Mouse (Mus musculus) neural tube, embryonic 13.5 days (tissue): ENCODE results near the gene Arhgap5. TPM values are rescaled to one million over a fixed set of nuclear protein-coding genes. Genes with fewer than 3 reads are reported as not detected.
A peak's percentile ranks its signal among the peaks of the same experiment; 100 is the strongest.

ENCODE experiments used
- ATAC-seq: fragments of 200-750 bp; cut with Nextera tagmentation; 2 replicates; pipeline ENCODE4 v1.8.0; 2017; ENCODE audit warnings: low read depth, mild to moderate bottlenecking, moderate TSS enrichment, moderate library complexity
- H3K27ac ChIP-seq: fragments of 300-500 bp; sonication (generic); replicated peaks from 2 replicates; pipeline ENCODE4 v1.5.1; 2015; ENCODE audit warnings: moderate library complexity, mild to moderate bottlenecking, inconsistent platforms
- H3K27me3 ChIP-seq: fragments of 300-500 bp; sonication (generic); 2 replicates; pipeline ENCODE4 v1.6.1; 2015; ENCODE audit warnings: mild to moderate bottlenecking, inconsistent platforms
- H3K36me3 ChIP-seq: fragments of 300-500 bp; sonication (generic); 2 replicates; pipeline ENCODE4 v1.6.1; 2015; ENCODE audit warnings: mild to moderate bottlenecking, inconsistent platforms
- H3K4me1 ChIP-seq: fragments of 300-500 bp; sonication (generic); replicated peaks from 2 replicates; pipeline ENCODE4 v1.6.1; 2015; ENCODE audit warnings: inconsistent platforms
- H3K4me2 ChIP-seq: fragments of 300-500 bp; sonication (generic); 2 replicates; pipeline ENCODE4 v1.6.1; 2015; ENCODE audit warnings: inconsistent platforms, mild to moderate bottlenecking, moderate library complexity
- H3K4me3 ChIP-seq: fragments of 300-500 bp; sonication (generic); 2 replicates; pipeline ENCODE4 v1.5.1; 2015; ENCODE audit warnings: mild to moderate bottlenecking, inconsistent platforms
- H3K9ac ChIP-seq: fragments of 300-500 bp; sonication (generic); 2 replicates; pipeline ENCODE4 v1.6.1; 2015; ENCODE audit warnings: moderate library complexity, mild to moderate bottlenecking, inconsistent platforms
- H3K9me3 ChIP-seq: fragments of 300-500 bp; sonication (generic); 2 replicates; pipeline ENCODE4 v1.6.1; 2016; ENCODE audit warnings: inconsistent platforms
- whole genome bisulfite sequencing: fragments of 180-500 bp; shearing (Covaris S2); methylation state at CpG from one replicate; pipeline ENCODE4 v1.1.7; 2015; 5-methylcytosine and 5-hydroxymethylcytosine counted together
- polyA plus RNA-seq: library from polyadenylated mRNA; unstranded; fragments of >200 nt; fragmentation: Nextera tagmentation; extraction: Ambion mirVana; gene quantifications from 2 replicates; pipeline ENCODE4 v1.2.1, GENCODE M21; 2015

Arhgap5 gene
- polyA plus RNA-seq, 1 experiment from 2014 or later: 34.4 TPM

DNA sequence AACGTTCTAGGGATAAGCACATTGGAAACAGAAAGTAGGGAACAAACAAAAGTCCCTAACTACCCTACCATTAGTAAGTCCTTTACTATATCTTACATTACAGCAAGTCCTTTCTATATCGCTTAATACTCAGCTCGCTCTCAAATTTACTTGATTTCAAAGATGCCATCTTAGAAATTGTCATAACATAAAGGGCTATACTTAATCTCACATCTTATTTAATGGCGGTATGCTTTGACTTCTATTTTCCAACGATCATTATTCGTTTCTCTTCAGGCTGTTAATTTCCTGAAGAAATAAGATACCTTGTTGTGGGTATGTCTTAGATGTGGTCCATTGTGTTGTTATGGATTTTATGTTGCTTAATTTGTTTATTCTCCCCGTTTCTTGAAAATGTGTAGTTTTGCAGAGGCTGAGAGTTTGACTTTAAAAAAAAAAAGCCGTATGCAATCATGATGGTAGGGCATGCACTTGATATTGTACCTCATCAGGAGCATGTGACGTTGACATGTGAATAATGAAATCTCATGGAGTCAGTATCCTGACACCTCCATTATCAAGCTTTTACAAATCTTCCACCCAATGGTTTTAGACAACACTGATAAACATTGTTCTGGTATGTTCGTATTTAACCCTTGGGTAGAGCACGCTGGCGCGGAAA is 101.3 kb downstream of the Arhgap5 start:
- Histone ChIP-seq H3K27me3 (no peaks in the 10 kb centered on the region), H3K36me3 (no peaks in the 10 kb centered on the region), H3K9ac (peak overlapping the region; percentile 88), H3K4me3 (peak overlapping the region; percentile 85), H3K4me2 (peak overlapping the region; percentile 80), H3K9me3 (no peaks in the 10 kb centered on the region), H3K27ac (peak overlapping the region; percentile 88), H3K4me1 (peaks cover 14% of the 10 kb centered on the region)
- ATAC-seq: no peak
- 53% methylated on average over 13 of the region's 13 CpGs for WGBS

DNA sequence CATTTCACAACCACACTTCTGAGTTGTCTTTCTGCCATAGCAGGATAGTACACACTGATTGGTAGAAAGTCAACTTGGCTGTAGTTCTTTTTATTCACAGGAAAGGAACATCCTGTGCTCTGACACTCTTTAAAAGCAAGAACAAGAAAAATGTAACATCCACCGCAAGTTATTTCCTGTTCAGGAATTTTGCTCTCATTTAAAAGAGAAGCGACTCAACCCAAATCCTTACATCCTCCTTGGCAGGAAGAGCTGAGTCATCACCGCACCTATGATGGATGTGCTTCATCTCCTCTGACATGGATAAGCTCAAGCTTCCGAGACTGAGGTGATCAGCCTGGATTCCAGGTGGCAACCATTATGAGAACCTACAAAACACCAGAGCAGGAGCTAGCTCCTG is 103.6 kb downstream of the Arhgap5 start:
- H3K4me1 ChIP-seq: peaks cover 9% of the 10 kb centered on the region
- H3K36me3 ChIP-seq: no peaks in the 10 kb centered on the region
- H3K9me3 ChIP-seq: no peaks in the 10 kb centered on the region
- no peak overlapping the region for H3K4me3 ChIP-seq
- H3K9ac ChIP-seq: no peak overlapping the region
- ATAC-seq: no peak
- H3K27me3 ChIP-seq: no peaks in the 10 kb centered on the region
- H3K27ac ChIP-seq: no peak overlapping the region
- 89% methylated on average over 4 of the region's 4 CpGs for WGBS
- no peak overlapping the region for H3K4me2 ChIP-seq

DNA sequence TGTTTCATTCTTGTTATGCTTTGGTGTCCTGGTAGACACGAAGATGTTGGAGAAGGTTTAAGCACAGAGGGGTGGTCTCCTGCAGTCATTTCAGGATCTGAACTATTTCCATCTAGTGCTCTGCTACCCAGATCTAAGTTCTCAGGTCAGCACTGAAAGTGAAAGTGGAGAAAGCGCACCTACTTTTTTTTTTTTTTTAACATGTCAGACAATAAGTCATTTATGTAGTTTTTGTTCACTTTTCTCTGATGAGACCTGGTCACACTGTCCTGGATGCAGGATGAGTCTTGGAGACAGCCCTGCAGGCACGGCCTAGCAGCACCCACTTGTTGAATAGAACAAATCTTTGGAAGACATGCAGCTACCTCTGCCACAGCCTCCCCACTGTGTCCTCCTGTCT is 111.9 kb downstream of the Arhgap5 start:
- Histone ChIP-seq H3K27me3 (no peaks in the 10 kb centered on the region), H3K36me3 (no peaks in the 10 kb centered on the region), H3K4me1 (no peaks in the 10 kb centered on the region), H3K4me3 (no peak overlapping the region), H3K4me2 (no peak overlapping the region), H3K27ac (no peak overlapping the region), H3K9me3 (no peaks in the 10 kb centered on the region), H3K9ac (no peak overlapping the region)
- no peak for ATAC-seq
- WGBS: 86% methylated on average over 3 of the region's 3 CpGs

DNA sequence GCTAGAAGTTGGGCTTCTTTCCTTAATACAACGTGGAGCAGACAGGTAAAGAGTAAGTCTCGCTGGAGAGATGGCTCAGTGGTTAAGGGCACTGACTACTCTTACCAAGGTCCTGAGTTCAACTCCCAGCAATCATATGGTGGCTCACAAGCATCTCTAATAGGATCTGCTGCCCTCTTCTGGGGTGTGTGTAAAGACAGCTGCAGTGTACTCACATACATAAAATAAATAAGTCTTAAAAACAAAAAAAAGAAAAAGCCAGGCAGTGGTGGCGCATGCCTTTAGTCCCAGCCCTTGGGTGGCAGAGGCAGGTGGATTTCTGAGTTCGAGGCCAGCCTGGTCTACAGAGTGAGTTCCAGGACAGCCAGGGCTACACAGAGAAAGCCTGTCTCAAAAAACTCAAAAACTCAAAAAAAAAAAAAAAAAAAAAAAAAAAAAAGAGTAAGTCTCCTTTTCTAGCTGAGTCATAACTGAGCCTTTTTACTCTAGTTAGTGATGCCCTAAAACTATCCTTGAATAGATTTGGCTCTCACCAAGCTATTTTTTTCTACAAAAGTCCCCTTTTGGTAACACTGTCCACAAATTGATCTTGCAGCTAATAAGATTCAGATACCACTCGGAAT is 114.8 kb downstream of the Arhgap5 start:
- Histone ChIP-seq H3K4me3 (no peak overlapping the region), H3K36me3 (no peaks in the 10 kb centered on the region), H3K9ac (no peak overlapping the region), H3K4me1 (no peaks in the 10 kb centered on the region), H3K27me3 (no peaks in the 10 kb centered on the region), H3K4me2 (no peak overlapping the region), H3K9me3 (no peaks in the 10 kb centered on the region), H3K27ac (no peak overlapping the region)
- 81% methylated on average over 5 of the region's 5 CpGs for WGBS
- no peak for ATAC-seq

DNA sequence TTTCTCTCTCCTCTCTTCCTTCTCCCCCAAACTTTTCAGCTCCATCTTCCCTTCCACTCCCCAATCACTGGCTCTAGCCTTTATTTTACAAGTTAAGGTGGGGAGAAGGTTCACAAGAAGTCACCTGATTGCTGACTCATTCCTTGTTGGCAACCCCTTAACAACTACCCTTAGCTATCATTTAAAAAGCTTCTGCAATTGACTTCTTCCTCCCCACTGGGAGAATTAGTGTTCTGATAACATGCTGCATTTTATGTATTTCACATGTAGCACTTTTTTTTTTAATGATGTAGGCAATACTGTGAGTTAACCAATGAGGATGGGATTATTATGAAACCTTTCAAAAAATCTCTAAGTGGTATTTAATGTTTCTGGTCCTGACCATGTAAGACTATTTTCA is 115.9 kb downstream of the Arhgap5 start:
- ATAC-seq: no peak
- no peaks in the 10 kb centered on the region for H3K27me3 ChIP-seq
- no peak overlapping the region for H3K4me3 ChIP-seq
- H3K4me1 ChIP-seq: no peaks in the 10 kb centered on the region
- H3K36me3 ChIP-seq: no peaks in the 10 kb centered on the region
- no peak overlapping the region for H3K27ac ChIP-seq
- H3K9ac ChIP-seq: no peak overlapping the region
- no peaks in the 10 kb centered on the region for H3K9me3 ChIP-seq
- H3K4me2 ChIP-seq: no peak overlapping the region

Other genes with a start within 250 kb of the Arhgap5 start
- 27.2 and 30.0 TPM in 2 replicates for gene Akap6, start 195.4 kb downstream of the Arhgap5 start, polyA plus RNA-seq